Mouse (Mus musculus): ENCODE results near the gene Ncmap. TPM values are rescaled to one million over a fixed set of nuclear protein-coding genes. Genes with fewer than 3 reads are reported as not detected.
A peak's percentile ranks its signal among the peaks of the same experiment; 100 is the strongest.

The Ncmap gene
- total and polyA plus RNA-seq, 2 experiments from 2014 or later = 0.71 to 1.5 TPM

GRCm38 (mm10) chr4:135391014-135391413 lies 7.0 kb downstream of the Ncmap start:
- no peaks in the 10 kb centered on the region for H3K36me3 ChIP-seq (ENCODE audit: insufficient read depth, low read length)
- no peak for TF ChIP-seq CTCF (IDR thresholded peaks at IDR 0.05)
- no peaks in the 10 kb centered on the region for H3K4me1 ChIP-seq (ENCODE audit: insufficient read depth, low read length)
- no peak overlapping the region for H3K27ac ChIP-seq (ENCODE audit: low read depth, low read length)
- no peak overlapping the region for H3K4me3 ChIP-seq (ENCODE audit: low read depth, low read length)
- no peaks in the 10 kb centered on the region for H3K27me3 ChIP-seq (ENCODE audit: insufficient read depth, low read length)
- no peak for DNase-seq (ENCODE audit: low spot score)
- no peak overlapping the region for H3K9ac ChIP-seq (replicated peaks; ENCODE audit: low read length, poor library complexity, severe bottlenecking)
- no peak overlapping the region for H3K4me2 ChIP-seq (ENCODE audit: low read depth, low read length, poor library complexity, severe bottlenecking)
- WGBS = 71% methylated on average over 6 of the region's 6 CpGs
- ATAC-seq (ENCODE audit: low FRiP score) = no peak
- H3K9me3 ChIP-seq (ENCODE audit: low read length) = no peaks in the 10 kb centered on the region

GRCm38 (mm10) chr4:135385614-135386013 lies 12.4 kb downstream of the Ncmap start:
- Histone ChIP-seq H3K36me3 (ENCODE audit: insufficient read depth, low read length) (no peaks in the 10 kb centered on the region), H3K4me3 (ENCODE audit: low read depth, low read length) (no peak overlapping the region), H3K9ac (replicated peaks; ENCODE audit: low read length, poor library complexity, severe bottlenecking) (no peak overlapping the region), H3K4me2 (ENCODE audit: low read depth, low read length, poor library complexity, severe bottlenecking) (no peak overlapping the region), H3K4me1 (ENCODE audit: insufficient read depth, low read length) (no peaks in the 10 kb centered on the region), H3K27ac (ENCODE audit: low read depth, low read length) (no peak overlapping the region), H3K9me3 (ENCODE audit: low read length) (no peaks in the 10 kb centered on the region), H3K27me3 (ENCODE audit: insufficient read depth, low read length) (no peaks in the 10 kb centered on the region)
- no peak for TF ChIP-seq CTCF (IDR thresholded peaks at IDR 0.05)
- 47% methylated on average over 10 of the region's 10 CpGs for WGBS
- DNase-seq (ENCODE audit: low spot score) = no peak
- no peak for ATAC-seq (ENCODE audit: low FRiP score)

GRCm38 (mm10) chr4:135382316-135382715 lies 15.7 kb downstream of the Ncmap start:
- 0 out of 2 replicates have a peak, but pooled peaks have one; percentile 31 for ATAC-seq (ENCODE audit: low FRiP score)
- Histone ChIP-seq H3K27ac (ENCODE audit: low read depth, low read length) (no peak overlapping the region), H3K27me3 (ENCODE audit: insufficient read depth, low read length) (no peaks in the 10 kb centered on the region), H3K4me1 (ENCODE audit: insufficient read depth, low read length) (no peaks in the 10 kb centered on the region), H3K4me3 (ENCODE audit: low read depth, low read length) (no peak overlapping the region), H3K9me3 (ENCODE audit: low read length) (no peaks in the 10 kb centered on the region), H3K36me3 (ENCODE audit: insufficient read depth, low read length) (no peaks in the 10 kb centered on the region), H3K4me2 (ENCODE audit: low read depth, low read length, poor library complexity, severe bottlenecking) (no peak overlapping the region), H3K9ac (replicated peaks; ENCODE audit: low read length, poor library complexity, severe bottlenecking) (no peak overlapping the region)
- DNase-seq (ENCODE audit: low spot score) = peak; percentile 90
- TF ChIP-seq CTCF (IDR thresholded peaks at IDR 0.05) = peak; percentile 99
- 5% methylated on average over 14 of the region's 14 CpGs for WGBS

GRCm38 (mm10) chr4:135381355-135381754 lies 16.7 kb downstream of the Ncmap start:
- ATAC-seq (ENCODE audit: low FRiP score) = no peak
- Histone ChIP-seq H3K27ac (ENCODE audit: low read depth, low read length) (no peak overlapping the region), H3K27me3 (ENCODE audit: insufficient read depth, low read length) (no peaks in the 10 kb centered on the region), H3K4me1 (ENCODE audit: insufficient read depth, low read length) (no peaks in the 10 kb centered on the region), H3K9me3 (ENCODE audit: low read length) (no peaks in the 10 kb centered on the region), H3K9ac (replicated peaks; ENCODE audit: low read length, poor library complexity, severe bottlenecking) (no peak overlapping the region), H3K4me2 (ENCODE audit: low read depth, low read length, poor library complexity, severe bottlenecking) (no peak overlapping the region), H3K36me3 (ENCODE audit: insufficient read depth, low read length) (no peaks in the 10 kb centered on the region), H3K4me3 (ENCODE audit: low read depth, low read length) (no peak overlapping the region)
- no peak for DNase-seq (ENCODE audit: low spot score)
- TF ChIP-seq CTCF (IDR thresholded peaks at IDR 0.05) = no peak
- 57% methylated on average over 8 of the region's 8 CpGs for WGBS

- H3K4me2 ChIP-seq (ENCODE audit: low read depth, low read length, poor library complexity, severe bottlenecking) = no peak overlapping the region
- no peak overlapping the region for H3K27ac ChIP-seq (ENCODE audit: low read depth, low read length)
- H3K4me1 ChIP-seq (ENCODE audit: insufficient read depth, low read length) = no peaks in the 10 kb centered on the region
- no peak overlapping the region for H3K9ac ChIP-seq (replicated peaks; ENCODE audit: low read length, poor library complexity, severe bottlenecking)
- no peaks in the 10 kb centered on the region for H3K27me3 ChIP-seq (ENCODE audit: insufficient read depth, low read length)
- H3K9me3 ChIP-seq (ENCODE audit: low read length) = no peaks in the 10 kb centered on the region
- no peak overlapping the region for H3K4me3 ChIP-seq (ENCODE audit: low read depth, low read length)
- 85% methylated on average over 11 of the region's 11 CpGs for WGBS
- no peak for TF ChIP-seq CTCF (IDR thresholded peaks at IDR 0.05)
- ATAC-seq (ENCODE audit: low FRiP score) = no peak
- no peaks in the 10 kb centered on the region for H3K36me3 ChIP-seq (ENCODE audit: insufficient read depth, low read length)
- DNase-seq (ENCODE audit: low spot score) = no peak
Measured at GRCm38 (mm10) chr4:135377241-135377640, 20.8 kb downstream of the Ncmap start.

- ATAC-seq (ENCODE audit: low FRiP score) (no peak), DNase-seq (ENCODE audit: low spot score) (no peak)
- Histone ChIP-seq H3K4me2 (ENCODE audit: low read depth, low read length, poor library complexity, severe bottlenecking) (no peak overlapping the region), H3K9ac (replicated peaks; ENCODE audit: low read length, poor library complexity, severe bottlenecking) (no peak overlapping the region), H3K27ac (ENCODE audit: low read depth, low read length) (no peak overlapping the region), H3K27me3 (ENCODE audit: insufficient read depth, low read length) (no peaks in the 10 kb centered on the region), H3K36me3 (ENCODE audit: insufficient read depth, low read length) (no peaks in the 10 kb centered on the region), H3K9me3 (ENCODE audit: low read length) (no peaks in the 10 kb centered on the region), H3K4me3 (ENCODE audit: low read depth, low read length) (no peak overlapping the region), H3K4me1 (ENCODE audit: insufficient read depth, low read length) (no peaks in the 10 kb centered on the region)
- 62% methylated on average over 3 of the region's 3 CpGs for WGBS
- TF ChIP-seq CTCF (IDR thresholded peaks at IDR 0.05) = peak; percentile 52
Measured at GRCm38 (mm10) chr4:135375444-135375843, 22.6 kb downstream of the Ncmap start.
